Mouse (Mus musculus): ENCODE data around the gene Pde8b. TPM values are rescaled to one million over a fixed set of nuclear protein-coding genes. Genes with fewer than 3 reads are reported as not detected.

The Pde8b gene
- polyA plus RNA-seq (2017; shearing (Covaris generic)) = 0.20 TPM

GRCm38 (mm10) chr13:95249511-95250456, at the start of gene Pde8b:
Gene Pde8b (minus strand): TSS chr13:95250336.

DNA sequence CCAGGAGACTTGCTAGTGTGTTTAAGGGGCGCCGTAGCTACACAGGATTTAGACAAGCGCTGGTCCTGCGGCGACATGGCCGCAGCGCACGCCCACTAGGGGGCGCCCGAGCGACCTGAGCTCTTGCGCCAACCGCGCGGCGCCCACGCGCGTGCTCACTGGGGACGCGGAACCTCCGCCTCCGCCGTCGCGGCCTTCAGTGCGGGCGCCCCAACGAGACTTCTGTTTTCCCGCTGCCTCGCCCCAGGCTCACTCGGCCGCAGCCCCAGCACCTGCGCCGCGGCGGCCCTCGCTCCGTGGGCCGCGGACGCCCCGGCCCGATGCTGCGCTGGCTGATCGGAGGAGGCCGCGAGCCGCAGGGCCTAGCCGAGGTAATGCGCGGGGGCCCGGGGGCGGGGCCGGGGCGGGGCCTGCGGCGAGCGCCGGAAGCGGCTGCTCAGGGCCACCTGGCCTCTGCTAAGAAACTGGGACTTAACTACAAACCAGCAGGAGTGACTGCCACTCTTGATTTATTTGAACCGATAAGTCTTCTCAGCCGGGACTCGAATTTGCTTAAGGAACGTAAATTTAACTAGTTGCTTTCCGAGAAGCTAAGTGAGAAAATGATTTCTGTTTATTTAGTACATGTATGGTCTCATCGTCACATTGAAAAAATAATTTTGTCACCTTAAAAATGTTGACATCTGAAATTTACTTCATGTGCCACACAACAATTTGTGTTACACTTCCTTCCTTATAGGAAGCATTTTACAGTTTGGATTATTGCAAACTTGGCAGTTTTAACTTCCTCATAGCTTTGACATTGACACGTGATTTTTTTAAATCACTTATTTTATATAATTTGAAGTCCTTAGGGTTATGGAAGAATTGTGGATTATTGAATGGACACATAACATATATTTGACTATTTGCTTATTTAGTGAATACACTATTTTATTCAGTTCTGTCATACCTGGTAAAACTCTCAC, 273.6 kb downstream of the Pde8b start, which contains the start of gene Wdr41:
Wdr41 (plus strand) TSS at position 126 of the 968 bp plus-strand sequence.

Other genes starting within 250 kb of the Pde8b start
- gene Zbed3, start 73.3 kb upstream of the Pde8b start, polyA plus RNA-seq (2017; shearing (Covaris generic)) = 2.2 TPM
- 45.2 TPM for gene Aggf1, start 125.0 kb upstream of the Pde8b start, polyA plus RNA-seq (2017; shearing (Covaris generic))
- not detected for gene Crhbp, start 194.6 kb upstream of the Pde8b start, polyA plus RNA-seq (2017; shearing (Covaris generic))
- gene S100z, start 228.4 kb upstream of the Pde8b start, polyA plus RNA-seq (2017; shearing (Covaris generic)) = not detected

Data from naive thymus-derived CD4-positive, alpha-beta T cell, adult 5 months (primary cell).